Mouse (Mus musculus): ENCODE measurements at regions not wholly inside any gene's neighbourhood (a gene's known extent, or its start where the extent isn't known, plus 50 kb on each side); places are given as distances from the start of the nearest gene placed in this dataset.

DNA sequence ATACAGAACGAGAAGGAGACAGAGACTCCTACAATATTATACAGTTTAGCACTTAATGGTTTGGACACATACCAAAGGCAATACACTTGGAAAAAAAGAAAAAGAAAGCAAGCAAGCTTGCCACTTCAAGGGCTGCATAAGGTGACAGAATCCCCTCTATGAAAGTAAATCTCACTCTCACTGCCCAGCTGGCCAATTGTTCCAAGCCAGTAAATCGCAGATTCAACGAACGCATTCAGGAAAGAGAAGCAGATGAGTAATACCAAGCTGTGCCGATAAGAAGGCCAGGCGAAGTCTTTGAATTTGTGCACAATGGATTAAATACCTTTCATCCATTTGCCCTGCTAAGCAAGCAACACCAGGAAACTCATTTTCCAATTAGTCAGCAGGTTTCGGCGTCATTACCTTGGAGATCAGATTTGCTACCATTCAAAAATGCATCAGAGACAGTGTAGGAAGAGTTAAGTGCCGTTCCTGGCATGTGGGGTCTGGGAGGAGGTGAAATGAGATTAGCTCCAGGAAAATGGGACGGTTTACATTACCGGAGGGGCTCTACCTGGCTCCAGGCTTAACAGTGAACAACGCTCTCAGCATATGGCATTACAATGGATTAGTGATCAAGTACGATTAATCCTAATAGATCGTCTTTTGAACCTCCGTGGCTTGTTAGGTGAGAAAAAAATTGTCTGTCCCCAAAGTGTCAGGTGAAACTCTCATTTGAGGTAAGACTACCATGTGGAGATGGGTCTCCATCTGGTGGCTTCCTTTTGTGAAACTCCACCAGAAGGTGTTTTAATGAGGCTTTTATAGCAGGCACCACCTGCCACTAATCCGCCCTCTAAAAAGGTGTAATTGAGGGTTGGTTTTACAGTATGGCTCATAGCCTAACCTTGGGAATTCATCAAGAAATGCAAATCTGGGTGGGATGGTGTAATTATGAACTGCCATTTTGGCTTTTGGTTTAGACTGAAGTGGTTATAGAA, 518.2 kb upstream of the Mpdz start:
- DNase-seq = peak; percentile 33 to 59

DNA sequence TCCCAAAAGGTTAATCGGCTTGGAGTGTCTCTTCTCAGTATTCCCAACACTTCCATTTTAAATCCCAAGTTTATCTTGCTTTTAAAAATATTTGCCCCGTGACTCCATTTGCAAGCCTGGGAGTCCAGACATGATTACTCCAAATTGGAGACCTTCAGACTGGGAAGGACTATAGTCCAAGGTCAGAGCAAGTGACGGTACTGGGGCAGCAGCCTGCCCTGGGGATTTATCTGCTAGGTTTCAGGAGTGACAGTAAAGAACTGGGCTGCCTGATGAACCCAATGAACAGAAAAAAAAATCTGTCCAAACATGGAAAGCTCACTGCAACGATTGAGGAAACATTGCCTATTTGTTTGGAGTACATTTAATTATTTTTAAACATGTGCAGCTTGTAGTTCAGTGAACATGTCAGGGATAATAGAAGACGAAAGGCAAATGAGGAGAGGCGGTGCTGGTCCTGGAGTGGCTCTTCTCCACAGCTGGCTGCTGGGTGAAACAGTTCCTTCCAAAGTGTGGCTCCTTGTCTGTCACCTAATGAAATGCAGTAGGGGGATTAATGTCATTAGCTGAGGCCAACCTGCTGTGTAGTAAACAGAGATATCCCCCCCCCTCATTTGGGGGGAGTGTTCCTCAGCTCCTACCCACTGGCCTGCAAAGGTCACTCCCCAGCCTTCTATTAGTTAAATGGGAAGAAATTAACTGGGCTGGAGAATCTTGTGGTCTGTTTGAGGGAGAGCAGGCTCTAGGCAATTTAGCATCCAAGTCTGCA, 514.5 kb upstream of the Mpdz start:
- DNase-seq = no peak

DNA sequence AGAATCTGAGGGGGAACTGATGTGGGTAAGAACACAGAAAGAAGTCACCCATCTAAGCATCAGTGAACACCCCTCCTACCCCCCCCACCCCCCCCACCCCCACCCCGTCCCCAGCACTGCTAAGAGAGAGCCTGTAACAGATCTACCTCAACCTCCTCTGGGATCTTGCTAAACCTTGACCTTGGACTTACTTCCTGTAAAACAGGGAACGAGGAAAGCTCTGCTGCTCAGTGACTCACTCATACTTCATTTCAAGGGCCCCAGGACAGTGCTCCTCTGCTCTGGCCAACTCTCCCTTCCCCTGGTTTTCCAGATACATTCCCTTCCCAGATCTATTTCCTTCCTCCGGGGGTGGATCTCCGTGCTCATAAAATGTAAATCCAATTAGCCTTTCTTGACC, 510.4 kb upstream of the Mpdz start:
- DNase-seq = no peak

DNA sequence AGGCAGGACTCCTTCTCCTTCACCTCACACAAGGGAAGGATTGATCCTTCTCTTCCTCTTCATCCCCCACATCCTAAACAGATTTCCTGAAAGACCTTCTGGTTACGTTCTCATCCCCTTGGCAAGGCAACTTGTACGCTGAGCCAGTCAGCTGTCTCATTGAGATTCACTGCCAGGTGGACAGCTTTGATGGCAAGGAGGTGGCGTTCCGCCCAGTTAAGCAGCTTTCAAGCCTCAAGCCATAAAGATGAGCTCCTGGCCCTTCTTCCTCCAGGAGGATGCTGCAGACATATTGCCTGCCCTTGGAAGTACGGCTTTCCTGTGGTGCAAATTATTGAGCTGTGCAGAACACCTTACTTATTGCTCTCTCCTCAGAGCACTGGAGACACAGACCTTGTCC, 494.8 kb upstream of the Mpdz start:
- peak; percentile 95 to 97 for DNase-seq

DNA sequence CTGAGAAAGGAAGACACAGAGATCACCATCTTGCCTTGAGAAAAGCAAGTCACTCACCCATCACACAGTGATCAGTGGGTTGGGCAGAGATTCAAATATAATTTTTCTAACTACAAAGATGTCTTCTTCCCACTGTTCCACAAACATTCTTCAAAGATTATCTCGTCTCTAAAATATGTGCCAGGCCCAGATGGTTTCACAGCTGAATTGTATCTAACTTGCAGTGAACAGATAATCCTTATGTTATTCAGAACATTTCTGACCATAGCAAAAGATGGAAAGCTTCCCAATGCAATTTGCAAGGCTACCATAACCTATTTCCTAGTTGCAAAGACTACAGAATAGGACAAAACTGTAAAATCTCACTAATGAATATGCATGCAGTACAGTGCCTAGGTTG, 488.3 kb upstream of the Mpdz start:
- DNase-seq = no peak

DNA sequence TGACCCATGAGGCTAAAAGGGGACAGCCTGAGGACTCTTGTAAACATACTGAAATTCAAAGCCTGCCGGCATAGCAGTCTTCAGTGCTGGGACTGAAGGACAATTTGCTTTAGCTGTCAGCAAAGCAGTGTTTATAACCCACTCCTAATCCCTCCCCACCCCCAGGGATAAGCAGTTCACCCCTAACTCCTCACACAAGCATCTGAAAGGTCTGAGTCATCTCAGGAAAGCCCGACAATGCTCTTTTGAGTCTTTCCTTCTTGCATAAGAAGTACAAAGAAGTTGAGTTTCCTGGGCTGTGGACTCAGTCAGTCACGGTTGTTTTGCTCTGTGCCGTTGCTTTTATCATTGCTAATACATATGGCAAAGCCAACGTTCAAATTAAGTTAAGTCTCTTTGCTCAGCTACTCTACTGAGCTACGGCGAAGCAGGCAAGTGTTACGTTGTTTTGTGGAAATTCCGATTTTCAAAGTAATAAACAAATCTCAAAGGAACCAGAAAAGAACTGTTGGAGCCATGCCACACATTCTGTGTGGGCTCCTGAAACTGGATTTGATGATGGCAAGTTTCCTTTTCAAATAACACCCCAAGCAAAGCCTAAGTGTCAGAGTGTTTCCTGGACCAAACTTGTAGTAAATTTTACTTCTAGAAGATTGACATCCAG, 486.1 kb upstream of the Mpdz start:
- no peak for DNase-seq

DNA sequence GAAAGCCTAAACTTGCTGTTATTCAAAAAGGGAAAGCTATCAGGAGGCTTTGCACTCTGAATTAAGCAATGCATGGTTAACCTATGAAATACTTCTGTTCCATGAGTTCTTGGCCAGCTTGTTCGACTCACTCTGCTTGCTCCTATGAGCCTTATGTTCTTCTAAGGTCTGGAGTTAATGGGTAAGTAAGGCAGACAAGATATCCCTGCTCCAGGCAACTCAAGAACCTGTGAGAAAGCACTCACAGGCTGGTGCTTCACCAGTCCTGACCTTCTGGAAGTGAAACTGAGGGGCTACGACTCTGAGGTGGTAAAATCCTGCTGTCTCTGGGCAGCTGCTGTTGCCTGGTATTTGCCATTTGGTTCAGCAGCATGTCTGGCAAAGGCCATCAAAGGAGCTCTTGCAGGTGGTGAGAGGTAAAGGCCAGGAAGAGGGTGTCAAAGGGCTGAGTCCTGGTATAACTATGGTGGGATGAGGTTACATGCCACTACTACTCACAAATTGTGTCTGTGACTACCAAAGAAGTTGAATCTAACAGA, 484.6 kb upstream of the Mpdz start:
- no peak for DNase-seq

DNA sequence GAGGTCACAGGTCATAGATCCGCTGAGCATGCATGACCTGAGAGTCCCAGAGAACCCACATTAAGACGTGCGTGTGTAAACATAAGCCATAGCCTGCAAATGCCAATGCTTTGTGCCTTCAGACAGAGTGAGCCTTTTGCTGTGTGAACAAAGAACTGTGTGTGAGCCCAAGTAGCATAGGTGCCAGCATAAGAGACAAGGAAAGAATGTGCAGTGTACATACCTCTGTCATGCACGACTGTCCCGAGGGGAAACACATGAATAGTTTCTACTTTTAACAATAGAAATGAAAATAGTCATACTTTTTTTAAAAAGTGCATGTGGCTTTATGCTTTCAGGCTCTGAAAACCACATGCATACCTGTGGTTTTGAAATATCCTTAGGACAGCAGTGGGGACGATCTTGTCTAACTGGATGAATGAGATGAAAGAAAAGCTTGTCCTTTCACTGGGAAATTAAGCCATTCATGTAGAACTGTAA, 484.1 kb upstream of the Mpdz start:
- DNase-seq = no peak

DNA sequence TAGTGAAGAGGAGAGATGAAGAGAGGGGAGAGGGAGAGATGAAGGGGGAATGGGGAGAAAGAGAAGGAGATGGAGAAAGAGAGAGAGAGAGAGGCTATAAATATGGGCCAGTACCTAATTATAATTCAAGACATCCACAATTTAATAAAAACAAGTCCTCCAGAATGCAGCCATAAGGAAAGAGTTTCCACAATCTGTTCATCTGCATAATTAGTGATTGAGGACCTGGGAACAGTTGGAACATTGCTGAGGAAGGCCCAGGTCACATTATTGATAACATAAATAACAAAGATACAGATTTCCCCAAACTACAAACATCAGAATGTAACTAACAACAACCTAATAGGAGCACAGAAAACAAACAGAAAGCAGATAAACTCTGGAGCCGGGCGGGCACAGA, 483.0 kb upstream of the Mpdz start:
- DNase-seq = no peak

DNA sequence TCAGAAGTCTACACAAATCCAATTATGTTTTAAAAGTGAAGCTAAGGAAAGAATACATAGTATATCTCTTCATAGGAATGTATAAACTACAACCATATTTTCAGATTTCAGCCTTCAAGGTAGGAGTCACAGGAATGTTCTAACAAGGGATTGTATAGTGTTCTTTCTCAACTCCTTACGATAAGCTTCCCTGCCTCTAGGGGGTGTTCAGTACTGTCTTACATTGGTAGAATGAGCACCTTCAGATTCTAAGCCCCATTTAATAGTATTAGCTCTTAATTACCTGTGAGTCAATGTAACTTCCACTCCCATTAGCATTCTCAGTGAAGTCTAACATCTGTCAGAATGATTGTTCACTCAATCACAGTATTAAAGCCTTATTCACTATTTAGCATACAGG, 481.5 kb upstream of the Mpdz start:
- DNase-seq = no peak

DNA sequence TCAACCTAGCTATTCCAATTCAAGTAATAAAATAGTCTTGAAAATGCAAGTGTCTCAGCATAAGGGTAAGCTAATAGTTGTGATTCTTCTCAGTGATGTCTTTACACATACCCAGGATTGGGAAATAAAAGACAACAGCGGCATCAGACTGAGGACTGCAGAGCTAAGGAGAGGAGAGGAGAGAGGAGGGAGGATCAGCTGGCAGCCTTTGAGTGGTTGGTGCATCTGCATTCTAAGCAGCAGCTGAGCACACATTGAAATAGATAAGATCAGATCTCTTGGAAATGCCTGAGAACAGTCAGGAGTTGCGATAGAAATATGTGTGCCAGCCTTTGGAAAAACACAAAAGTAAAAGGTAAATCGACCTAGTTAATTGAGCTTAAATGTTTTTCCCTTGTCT, 480.3 kb upstream of the Mpdz start:
- DNase-seq = no peak

DNA sequence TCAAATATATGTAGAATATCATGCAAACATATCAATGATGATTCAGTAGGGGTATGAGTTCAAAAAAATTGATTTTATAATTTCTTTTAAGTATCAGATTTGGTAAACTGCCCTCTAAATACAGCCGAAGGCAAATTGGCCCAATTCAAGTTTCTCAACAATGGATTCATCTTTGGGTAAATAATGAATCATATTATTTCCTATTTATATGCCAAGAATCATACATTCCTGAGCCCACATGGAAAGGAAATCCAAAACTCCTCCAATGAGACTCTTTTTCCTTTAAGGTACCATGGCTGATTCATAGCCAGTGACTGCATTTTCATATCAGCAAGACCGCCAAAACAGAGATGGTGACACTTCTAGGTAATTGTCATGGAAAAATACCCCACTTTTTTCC, 472.4 kb upstream of the Mpdz start:
- DNase-seq = no peak

DNA sequence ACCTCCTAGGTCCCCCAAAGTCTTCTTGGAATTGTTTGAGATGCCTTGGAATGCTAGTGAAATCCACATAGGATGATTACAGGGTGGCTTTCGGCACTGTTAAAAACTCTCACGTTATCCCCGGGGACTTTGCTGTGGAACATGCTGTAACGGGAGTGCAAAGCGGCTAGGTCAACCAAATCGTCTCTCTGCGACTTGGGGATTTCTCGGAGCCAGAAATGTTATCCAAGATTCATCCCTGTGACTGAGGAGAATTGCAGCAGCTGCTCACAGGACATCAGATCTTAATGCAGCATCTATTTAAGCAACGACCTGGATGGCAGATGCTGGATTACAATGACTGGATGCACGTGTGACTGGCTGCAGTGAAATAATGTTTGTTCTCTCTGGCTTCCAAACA, 470.7 kb upstream of the Mpdz start:
- no peak for DNase-seq

DNA sequence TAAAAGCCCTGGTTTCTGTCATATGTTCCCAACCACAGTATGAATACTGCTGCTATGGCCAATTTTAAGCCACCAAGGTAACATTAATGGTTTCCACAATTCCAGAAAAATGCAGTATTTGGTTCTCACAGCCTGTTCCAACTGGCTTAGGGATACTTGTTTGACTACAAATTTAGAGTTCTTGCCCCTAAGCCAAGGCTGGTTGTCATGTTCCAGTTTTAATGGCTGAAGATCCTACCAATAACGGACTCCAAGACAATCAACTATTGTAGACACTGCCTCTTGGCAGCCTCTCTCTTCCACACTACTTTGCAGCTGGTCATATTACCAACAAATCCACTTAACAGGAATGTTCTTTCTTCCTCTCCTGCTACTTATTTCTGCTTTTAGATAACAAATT, 470.0 kb upstream of the Mpdz start:
- no peak for DNase-seq

DNA sequence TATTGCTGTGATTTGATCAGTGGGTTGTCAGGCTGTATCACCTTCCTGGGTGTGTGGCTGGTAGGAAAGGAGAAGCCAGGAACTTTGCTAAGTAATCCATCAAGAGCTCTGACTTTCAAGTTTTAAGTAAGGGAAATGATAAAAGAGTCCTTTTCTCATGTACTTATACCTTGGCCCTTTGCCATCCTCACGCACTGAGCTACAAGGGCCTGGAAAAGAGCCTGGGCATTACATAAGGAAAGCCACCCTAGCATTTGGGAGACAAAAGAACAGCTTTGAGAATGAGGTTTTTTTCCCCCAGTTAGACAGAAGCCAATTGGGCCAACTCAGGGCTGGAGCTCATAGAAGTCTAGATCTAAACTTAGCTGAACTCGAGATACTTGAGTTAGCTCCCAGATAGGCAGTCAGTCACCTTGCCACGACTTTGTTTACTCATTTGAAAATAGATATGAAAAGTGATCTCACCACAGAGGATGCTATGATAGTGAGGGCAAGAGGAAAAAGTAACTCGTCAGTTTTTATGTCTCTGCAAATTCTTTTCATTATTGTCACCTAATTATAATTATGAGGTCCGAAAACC, 457.4 kb upstream of the Mpdz start:
- DNase-seq = no peak

DNA sequence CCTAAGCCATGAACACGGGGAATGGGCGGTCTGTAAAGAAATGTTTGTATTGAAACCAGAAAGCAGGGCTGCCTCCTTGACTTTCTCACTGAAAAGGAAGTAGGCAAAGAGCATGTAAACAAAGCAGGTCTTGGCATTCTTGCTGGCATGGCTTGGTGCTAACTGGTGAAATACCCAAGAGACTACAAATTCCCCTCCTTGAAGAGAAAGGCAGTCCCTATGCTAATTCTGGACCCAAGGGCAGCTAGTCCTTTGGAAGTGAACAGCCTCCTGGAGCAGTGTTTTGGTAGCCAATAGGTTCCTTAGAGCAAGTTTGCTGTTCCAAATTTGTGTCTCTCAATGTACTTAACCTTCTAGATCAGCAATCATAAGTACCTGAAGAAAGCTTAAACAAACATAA, 456.0 kb upstream of the Mpdz start:
- no peak for DNase-seq

DNA sequence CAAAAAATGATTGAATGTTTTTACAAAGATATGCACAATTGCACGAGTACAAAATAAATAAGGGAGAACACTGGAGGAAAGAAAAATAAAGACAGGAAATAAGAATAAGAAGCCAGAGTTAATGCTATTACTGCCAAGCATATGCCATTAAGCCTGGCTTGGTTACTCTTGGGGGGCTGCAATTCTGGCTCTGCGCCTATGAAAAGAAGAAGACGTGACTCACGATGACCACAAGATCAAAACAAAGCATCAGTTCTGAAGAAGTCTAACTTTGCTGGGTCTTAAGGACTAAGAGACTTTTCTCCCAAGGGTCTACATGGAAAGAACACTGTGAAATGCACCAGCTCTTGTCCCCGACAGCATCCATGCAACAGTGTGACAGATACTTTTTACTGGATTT, 454.8 kb upstream of the Mpdz start:
- DNase-seq = no peak

DNA sequence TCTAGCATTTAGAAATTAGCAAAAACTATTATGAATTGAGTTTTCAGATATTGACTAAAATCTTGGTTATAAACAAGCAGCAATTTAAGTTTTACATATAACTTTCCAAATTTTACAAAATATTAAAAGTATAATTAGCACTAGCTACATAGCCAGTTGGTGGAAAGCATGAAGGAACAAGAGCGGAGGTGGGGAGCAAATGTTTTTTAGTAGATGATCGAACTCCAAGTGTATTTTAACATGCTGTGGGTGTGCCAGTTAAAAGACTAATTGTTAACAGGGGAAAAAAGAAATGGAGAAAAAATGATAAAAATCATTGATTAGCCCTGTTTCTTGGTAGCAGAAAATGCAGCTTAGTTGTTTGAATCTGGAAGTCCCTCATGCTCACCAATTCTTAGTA, 426.3 kb upstream of the Mpdz start:
- DNase-seq = no peak

DNA sequence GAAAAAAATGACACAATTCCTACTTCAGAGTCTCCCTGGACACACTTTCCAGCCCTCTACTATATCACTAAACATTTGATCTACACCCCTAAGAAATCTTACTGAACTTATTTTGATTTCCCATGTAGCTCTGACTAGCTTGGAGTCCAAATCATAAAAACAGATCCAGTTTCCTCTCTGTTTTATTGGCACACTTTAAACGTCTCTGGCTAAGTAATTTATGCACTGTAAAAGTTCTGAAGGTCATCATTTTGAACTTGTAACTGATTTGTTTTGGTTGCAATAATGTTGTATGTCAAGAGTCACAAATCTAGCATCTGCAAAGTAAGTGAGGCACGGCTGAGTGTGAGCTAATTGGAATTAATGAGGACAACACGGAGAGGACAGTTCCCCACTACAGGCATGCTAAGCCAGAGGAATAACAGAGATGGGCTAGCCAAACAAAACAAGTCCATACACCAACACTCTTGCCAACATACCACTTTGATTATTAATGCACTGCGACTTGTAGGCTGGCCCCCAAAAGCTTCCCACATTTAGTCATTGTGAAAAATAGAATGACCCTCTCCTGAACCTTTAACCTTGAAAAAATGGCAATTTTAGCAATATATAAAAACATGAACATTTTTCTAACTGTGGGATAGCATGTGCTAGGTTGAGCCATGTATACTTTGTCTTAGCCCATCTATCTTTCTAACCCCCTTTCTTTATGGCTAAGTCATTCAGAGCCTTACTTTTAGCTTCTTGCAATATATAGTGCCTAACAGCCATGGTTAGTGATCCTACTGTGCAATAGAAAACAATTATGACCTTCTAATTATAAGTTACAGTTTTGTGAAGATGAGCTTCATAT, 399.3 kb upstream of the Mpdz start:
- no peak for DNase-seq

DNA sequence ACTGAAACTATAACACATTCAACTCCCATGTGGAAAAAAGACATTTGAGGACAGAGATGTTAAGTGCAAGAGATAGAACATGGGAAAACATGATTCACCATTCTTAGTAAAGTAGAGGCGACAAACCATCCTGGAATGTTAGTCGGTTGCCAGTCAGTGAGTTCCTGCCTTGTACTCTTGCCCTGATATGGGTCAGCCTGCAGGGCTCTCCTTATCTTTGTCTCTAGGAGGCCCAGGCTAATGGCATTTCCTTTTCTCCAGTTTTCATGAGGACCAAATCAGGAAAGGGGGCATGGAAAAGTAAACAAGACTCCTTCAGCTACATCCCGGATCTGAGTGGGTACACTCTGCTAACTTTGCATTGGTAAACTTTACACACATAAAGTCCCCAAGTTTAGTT, 387.4 kb upstream of the Mpdz start:
- no peak for DNase-seq

DNA sequence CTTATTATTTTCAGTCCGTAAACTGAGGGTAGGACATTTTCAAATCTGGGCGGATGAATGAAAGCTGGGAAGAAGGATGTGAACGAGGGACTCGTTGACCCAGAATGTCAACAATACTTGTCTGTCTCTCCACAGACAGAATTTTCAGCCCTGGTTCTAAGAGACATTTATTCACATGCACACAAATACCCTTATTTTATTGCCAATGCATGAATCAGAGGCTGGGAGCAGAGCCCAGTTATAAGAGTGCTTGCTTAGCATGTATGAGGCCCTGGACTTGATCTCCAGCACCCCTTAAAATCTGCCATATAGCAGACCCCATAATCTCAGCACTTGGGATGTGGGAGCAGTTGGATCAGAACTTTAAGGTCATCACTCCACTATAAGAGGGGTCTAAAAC, 384.8 kb upstream of the Mpdz start:
- no peak for DNase-seq

DNA sequence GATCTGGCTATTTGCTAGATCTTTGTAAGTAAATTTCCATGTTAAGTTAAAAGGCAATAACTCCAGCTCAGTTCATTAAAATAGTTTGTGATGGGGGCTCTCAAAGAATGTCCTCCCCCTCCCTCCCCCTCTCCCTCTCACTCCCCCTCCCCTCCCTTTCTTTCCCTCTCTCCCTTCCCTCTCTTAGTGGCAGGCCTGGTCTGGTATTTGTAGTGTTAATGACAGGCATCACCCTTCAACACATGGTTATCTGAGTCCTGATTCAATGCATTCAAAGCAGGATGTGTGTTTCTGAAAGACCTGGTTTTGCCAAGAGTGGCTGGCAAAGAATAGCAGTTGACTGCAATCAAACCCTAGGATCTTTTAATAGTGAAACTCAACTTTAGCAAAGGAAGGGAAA, 383.4 kb upstream of the Mpdz start:
- DNase-seq = no peak

Measured in cerebellum, postnatal 25 days (tissue).